Mouse (Mus musculus): ENCODE results near the gene Flnb. TPM values are rescaled to one million over a fixed set of nuclear protein-coding genes. Genes with fewer than 3 reads are reported as not detected.

Gene Flnb
- polyA plus RNA-seq, 1 experiment from 2014 or later, result 9.2 TPM

Other genes with a start within 250 kb of the Flnb start
- 0.17 and 0.33 TPM in 2 replicates for gene Gm3558, start 249.4 kb upstream of the Flnb start, polyA plus RNA-seq (2015; fragmentation: Nextera tagmentation; extraction: Ambion mirVana)
- not detected in 2 replicates for gene Gm10338, start 222.4 kb upstream of the Flnb start, polyA plus RNA-seq (2015; fragmentation: Nextera tagmentation; extraction: Ambion mirVana)
- not detected in 2 replicates for gene Gm10128, start 174.0 kb upstream of the Flnb start, polyA plus RNA-seq (2015; fragmentation: Nextera tagmentation; extraction: Ambion mirVana)
- not detected in 2 replicates for gene Gm26661, start 26.4 kb upstream of the Flnb start, polyA plus RNA-seq (2015; fragmentation: Nextera tagmentation; extraction: Ambion mirVana)
- gene Gm45521, start 139.3 kb downstream of the Flnb start, polyA plus RNA-seq (2015; fragmentation: Nextera tagmentation; extraction: Ambion mirVana), result not detected in 2 replicates
- 0.62 and 1.1 TPM in 2 replicates for gene Dnase1l3, start 176.6 kb downstream of the Flnb start, polyA plus RNA-seq (2015; fragmentation: Nextera tagmentation; extraction: Ambion mirVana)
- gene Abhd6, start 184.9 kb downstream of the Flnb start, polyA plus RNA-seq (2015; fragmentation: Nextera tagmentation; extraction: Ambion mirVana), result 11.6 and 13.1 TPM in 2 replicates

Measured in heart, embryonic 16.5 days (tissue).